Mouse (Mus musculus): ENCODE measurements around the gene Psmc6.

DNA sequence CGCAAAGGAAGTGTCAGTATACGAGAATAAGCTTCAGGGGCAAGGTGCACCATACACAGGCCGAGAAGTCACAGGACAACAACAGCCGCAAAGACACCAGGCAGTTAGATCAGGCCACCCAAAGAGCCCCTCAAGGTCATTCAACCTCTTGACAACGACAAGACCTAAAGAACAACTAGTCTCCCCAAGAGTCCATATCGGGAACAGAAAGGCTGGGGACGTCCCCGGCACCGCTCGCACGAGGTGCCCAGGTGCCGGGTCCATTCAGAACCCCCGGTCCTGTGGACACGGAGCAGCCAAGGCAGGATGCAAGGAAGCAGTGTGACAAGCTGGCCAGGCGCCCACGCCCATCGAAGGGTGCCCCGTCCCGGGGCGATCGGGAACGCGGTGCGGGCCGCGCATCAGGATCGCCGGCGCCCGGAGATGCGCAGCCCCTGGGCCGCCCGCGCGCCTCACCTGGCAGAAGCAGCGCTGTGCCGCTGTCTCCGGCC is 11.6 kb upstream of the Psmc6 start:
- TF ChIP-seq CTCF (IDR thresholded peaks at IDR 0.05; ENCODE audit: insufficient read depth, low read length) (no peak), POLR2A (IDR thresholded peaks at IDR 0.05; ENCODE audit: borderline replicate concordance, extremely low read depth, low read depth, low read length) (no peak)

Measured in lung, adult 2 months (tissue).